Mouse (Mus musculus) right cerebral cortex, adult 2 months (tissue): ENCODE measurements around the gene Hs6st3.

Experiments used
- DNase-seq, 2 experiments: peaks; one replicate each; pipeline ENCODE4 v3.0.0; 2021 to 2022; ENCODE audit warnings: low spot score in 2 of 2

The Hs6st3 gene

GRCm38 (mm10) chr14:119633090-119633489 lies 494.9 kb downstream of the Hs6st3 start:
- DNase-seq = peak; percentile 17 to 32

GRCm38 (mm10) chr14:119633626-119634025 lies 495.5 kb downstream of the Hs6st3 start:
- peak in 1 of 2 experiments; percentile 7 for DNase-seq

DNA sequence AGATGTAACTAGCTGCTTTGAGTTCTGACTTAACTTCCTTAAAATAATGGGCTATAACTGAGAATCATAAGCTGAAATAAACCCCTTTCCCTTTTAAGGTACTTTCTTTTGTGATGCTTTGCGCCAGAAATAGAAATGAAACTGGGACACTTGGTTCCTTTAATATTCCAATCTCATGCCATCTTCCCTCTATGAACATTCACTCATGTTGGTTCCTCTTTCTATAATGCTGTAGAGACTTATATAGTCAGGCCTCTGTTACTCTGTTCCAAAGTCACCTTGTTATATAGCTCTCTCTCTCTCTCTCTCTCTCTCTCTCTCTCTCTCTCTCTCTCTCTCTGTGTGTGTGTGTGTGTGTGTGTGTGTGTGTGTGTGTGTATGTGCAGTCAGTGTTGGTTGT lies 504.7 kb downstream of the Hs6st3 start:
- no peak for DNase-seq

DNA sequence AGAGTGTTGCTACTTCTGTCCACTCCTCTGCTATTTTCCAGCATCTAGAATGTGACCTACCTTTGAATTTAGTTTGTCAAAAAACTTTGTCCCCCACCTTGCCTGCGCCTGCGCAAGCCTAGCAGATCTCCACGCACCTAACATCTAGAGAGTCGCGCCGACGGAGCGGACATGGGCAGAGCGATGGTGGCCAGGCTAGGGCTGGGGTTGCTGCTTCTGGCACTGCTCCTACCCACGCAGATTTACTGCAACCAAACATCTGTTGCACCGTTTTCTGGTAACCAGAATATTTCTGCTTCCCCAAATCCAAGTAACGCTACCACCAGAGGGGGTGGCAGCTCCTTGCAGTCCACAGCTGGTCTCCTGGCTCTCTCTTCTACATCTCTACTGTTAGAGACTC lies 505.7 kb downstream of the Hs6st3 start:
- DNase-seq = no peak

- DNase-seq = no peak
Observed at GRCm38 (mm10) chr14:119656936-119657335, 518.8 kb downstream of the Hs6st3 start.

- DNase-seq = peak; percentile 72 to 75
Observed at GRCm38 (mm10) chr14:119665741-119666141, 527.6 kb downstream of the Hs6st3 start.

- no peak for DNase-seq
Observed at GRCm38 (mm10) chr14:119667421-119667820, 529.3 kb downstream of the Hs6st3 start.

DNA sequence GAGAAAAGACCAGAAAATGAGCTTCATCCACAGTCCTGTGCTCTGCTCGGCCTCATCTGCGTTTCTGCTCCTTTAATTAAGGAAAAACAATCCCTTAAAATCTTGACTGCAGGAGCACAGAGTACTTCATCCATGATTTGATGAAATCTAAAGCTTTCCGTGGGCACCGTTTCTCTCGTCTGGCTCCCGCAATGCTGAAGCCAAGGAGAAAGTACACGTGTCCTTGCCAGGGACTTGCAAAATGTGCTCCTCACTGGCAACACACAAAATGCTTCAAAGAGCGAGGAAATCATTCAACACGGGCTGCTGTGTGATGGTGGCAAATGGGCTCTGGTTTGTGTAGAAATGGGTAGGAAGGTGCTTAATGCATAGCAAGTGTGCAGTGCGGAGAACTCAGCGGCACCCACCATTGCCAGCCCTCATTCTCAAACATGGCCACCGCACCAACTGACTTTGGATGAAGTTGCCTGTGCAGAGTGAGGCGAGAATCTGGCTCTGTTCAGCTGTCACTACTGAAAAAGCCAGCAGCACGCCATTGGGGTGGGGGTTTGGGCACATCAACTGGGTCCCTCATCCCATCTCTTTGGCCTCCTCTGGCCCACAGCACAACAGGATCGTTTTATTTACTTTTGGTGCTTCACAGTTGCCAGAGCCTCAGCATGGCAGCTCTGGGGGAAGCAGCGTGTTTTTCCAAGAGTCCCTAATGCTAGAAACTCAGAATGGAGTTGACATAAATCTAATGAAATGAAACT lies 532.9 kb downstream of the Hs6st3 start:
- DNase-seq = no peak

- no peak for DNase-seq
Observed at GRCm38 (mm10) chr14:119678574-119678973, 540.4 kb downstream of the Hs6st3 start.

- no peak for DNase-seq
Observed at GRCm38 (mm10) chr14:119680052-119680451, 541.9 kb downstream of the Hs6st3 start.

- DNase-seq = no peak
Observed at GRCm38 (mm10) chr14:119687885-119688284, 549.7 kb downstream of the Hs6st3 start.

DNA sequence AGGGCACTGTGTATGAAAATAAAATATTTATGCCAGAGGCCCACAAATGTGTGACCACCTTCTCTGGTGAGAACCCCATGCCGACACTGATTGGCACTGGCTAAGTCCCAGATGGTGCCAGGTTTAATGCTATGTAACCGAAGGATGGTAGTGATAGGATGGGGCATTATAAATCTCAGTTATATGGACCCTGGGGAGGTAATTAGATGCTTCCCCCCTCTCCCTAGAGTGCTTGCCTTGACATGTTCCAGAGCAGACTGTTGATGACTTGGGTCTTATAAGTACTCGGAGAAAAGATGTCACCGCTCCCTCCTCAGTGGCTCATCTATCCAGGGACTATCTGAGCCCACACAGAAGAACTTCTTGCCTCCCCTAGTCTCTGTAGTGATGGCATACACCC lies 561.8 kb downstream of the Hs6st3 start:
- no peak for DNase-seq

- no peak for DNase-seq
Observed at GRCm38 (mm10) chr14:119714712-119715111, 576.6 kb downstream of the Hs6st3 start.

DNA sequence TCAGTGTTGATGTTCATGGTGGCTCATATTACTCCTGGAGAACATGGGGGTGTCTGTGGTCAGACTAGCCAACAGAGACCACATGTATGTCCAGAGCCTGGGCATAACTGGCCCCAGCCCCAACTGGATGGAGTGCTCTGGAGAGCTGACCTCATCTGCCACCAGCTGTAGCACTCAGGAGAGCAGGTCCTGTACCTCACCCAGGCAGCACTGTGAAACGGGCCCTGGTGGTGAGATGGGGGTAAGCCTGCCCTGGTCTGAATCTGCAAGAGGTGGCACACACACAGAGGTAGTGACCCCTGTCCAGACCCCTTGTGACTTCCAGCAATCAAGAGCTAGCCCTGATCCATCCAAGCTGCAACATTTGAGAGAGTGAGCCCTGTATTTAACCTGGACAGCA lies 579.2 kb downstream of the Hs6st3 start:
- no peak for DNase-seq

DNA sequence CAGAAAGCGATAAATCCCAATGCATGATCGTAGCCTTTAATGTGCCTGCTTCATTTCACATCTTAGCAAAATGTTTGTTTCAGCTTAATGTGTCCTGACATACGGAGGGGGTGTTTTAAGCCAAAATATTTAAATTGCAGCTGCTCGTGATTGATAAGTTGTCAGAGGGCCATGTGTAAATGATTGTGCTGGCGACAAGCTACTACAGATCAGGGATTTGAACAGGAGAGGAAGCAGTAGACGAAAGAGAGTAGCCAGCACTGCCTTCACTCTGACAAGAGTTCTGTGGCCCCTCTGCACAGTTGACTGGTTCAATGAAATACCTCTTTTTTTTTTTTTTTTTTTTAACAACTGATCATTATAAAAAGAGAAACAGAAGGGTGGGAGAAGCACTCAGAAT lies 587.0 kb downstream of the Hs6st3 start:
- no peak for DNase-seq

GRCm38 (mm10) chr14:119731436-119732080 lies 593.4 kb downstream of the Hs6st3 start:
- no peak for DNase-seq

- no peak for DNase-seq
Observed at GRCm38 (mm10) chr14:119732219-119732618, 594.1 kb downstream of the Hs6st3 start.

DNA sequence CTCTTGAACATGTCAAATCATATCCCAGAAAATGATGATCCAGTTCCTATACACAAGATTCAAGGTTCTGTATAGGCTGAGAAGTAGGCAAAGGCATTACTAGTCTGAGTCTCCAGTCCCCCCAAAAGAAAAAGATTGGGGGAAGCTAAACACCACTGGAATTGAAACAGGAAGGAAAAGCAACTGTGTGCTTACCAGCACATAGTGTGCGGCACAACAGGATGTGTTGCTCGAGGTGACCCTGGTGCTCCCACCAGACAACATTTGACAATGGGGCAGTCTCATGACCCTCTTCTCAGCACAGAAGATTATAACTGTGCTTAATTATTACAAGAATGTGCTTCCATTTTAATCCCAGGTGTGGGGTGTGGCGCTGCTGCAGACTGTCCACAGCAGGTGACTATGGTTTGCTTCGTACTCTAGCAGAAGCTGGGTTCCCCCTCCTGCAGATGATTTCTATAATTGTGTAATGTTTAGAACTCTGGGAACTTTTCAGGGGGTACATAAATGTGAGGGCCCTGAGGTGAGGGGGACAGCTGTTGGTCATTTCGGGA lies 599.3 kb downstream of the Hs6st3 start:
- DNase-seq = no peak

DNA sequence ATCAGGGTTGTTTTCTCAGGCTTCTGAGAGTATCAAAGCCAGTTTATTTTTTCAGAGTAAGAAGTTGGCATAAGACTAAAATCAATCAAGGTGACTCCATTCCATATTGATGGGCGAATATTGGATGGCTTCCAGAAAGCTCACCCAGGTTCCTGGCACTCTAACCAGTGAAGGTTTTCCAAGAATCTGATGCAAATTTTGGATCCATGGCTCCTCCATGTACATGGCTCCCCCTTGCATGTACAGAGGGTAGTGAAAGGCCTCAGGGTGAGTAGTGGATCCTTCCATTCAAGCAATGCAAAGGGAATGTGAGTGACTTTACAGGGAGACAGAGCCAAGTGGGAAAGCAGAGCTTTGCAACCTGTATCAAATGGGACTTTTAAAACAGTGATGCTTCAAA lies 603.6 kb downstream of the Hs6st3 start:
- DNase-seq = no peak

DNA sequence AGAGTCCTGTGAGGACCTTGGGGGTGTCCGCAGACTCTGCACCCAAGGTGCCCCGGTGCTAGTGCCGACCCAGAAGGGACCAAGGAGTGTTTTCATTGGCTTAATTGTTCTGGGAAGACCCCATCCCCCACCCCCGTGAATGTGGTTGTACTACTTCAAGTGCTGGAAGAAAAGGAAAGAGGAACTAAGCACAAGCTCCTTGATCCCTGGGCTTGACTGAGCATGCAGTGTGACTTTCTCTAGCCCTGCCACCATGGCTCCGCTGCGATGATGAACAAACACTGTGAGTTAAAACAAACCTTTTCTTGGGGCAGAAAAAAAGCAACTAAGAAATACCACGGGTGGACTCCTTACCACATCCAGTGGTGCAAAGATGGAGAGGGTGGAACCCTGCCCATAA lies 623.2 kb downstream of the Hs6st3 start:
- no peak for DNase-seq

DNA sequence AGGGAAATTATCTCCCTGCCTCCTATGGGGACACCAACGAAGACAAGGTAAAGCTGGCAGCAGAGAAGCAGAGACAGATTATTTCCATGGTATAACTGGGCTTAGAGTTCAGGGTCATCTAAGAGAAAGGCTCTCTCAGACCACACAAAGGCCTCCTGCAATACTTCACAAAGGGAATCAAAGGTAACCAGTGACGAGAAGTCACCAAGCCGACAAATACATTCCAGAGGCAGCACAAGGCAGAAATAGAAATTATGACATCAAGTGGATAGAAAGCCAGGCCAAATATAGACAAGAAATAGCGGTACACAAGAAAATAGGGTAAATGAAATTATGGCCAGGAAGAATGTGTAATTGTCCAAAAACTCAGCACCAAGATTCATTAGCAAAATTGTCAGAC lies 633.9 kb downstream of the Hs6st3 start:
- no peak for DNase-seq

DNA sequence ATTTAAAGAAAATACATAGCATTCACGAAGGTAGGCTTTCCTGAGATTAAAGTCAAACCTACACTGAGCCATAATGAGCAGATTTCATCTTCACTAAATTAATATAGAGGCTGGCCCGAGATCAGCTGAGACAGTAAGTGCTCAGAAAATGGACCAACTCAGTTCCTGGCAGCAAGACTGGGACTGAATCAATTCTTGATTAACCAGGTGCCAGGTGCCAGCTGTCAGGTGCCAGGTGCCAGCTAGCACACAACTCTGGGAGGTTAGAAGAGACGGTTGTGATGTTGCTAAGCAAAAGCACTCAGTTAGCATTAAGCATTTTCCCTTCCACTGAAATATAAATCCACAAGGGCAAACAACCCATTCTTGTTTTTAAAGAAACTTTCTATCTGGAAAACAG lies 638.1 kb downstream of the Hs6st3 start:
- DNase-seq = no peak

GRCm38 (mm10) chr14:119779982-119780588 lies 641.9 kb downstream of the Hs6st3 start:
- no peak for DNase-seq
